Mouse (Mus musculus) megakaryocyte, embryonic 14.5 days (primary cell): ENCODE results near the gene Ndel1.
"Not testable (repeated sequence)": the region's sequence is repeated elsewhere in the genome, so short reads cannot be mapped to it uniquely, and the experiment has no call there.

Experiments
- FLI1 ChIP-seq: IDR thresholded peaks from 2 replicates; pipeline ENCODE4 v1.6.1; 2012; ENCODE audit warnings: low read length, inconsistent platforms, mixed read lengths
- GATA1 ChIP-seq: IDR thresholded peaks from 3 replicates; pipeline ENCODE4 v1.6.1; 2012; ENCODE audit warnings: mixed read lengths, low read length, inconsistent platforms, borderline replicate concordance

- not testable (repeated sequence) for TF ChIP-seq GATA1, FLI1
These were observed 40.1 kb downstream of the Ndel1 start for GRCm38 (mm10) chr11:68831580-68831979.
